Mouse (Mus musculus) kidney, postnatal 25 days (tissue): Measurements from ENCODE around the gene Mrpl39.

Experiments used
- DNase-seq, 2 experiments: peaks; one replicate each; pipeline ENCODE4 v3.0.0; 2021; ENCODE audit warnings: mixed read lengths in 2 of 2

The Mrpl39 gene

GRCm38 (mm10) chr16:84735166-84736105, at the start of gene Mrpl39:
Gene Mrpl39 (minus strand): TSS chr16:84735742.
- DNase-seq, result peak; percentile 96 to 97

GRCm38 (mm10) chr16:84784966-84785365, 49.4 kb upstream of the Mrpl39 start:
- DNase-seq, result no peak

GRCm38 (mm10) chr16:84783279-84783678, 47.7 kb upstream of the Mrpl39 start:
- DNase-seq, result no peak

- DNase-seq, result no peak
Observed at GRCm38 (mm10) chr16:84779718-84780117, 44.2 kb upstream of the Mrpl39 start.

GRCm38 (mm10) chr16:84778861-84779630, 43.5 kb upstream of the Mrpl39 start:
- DNase-seq, result no peak

GRCm38 (mm10) chr16:84778431-84778830, 42.9 kb upstream of the Mrpl39 start:
- no peak for DNase-seq

- no peak for DNase-seq
Observed at GRCm38 (mm10) chr16:84776089-84776784, 40.7 kb upstream of the Mrpl39 start.

GRCm38 (mm10) chr16:84775356-84775755, 39.8 kb upstream of the Mrpl39 start:
- DNase-seq, result no peak

GRCm38 (mm10) chr16:84774761-84775231, 39.3 kb upstream of the Mrpl39 start:
- DNase-seq, result peak; percentile 35

- peak; percentile 57 to 80 for DNase-seq
Observed at GRCm38 (mm10) chr16:84774003-84774703, 38.6 kb upstream of the Mrpl39 start, which contains the start of gene Jam2. Gene Jam2 (plus strand): TSS chr16:84774123.

GRCm38 (mm10) chr16:84773268-84773861, 37.8 kb upstream of the Mrpl39 start:
- DNase-seq, result no peak

GRCm38 (mm10) chr16:84772496-84773267, 37.1 kb upstream of the Mrpl39 start:
- DNase-seq, result no peak

- no peak for DNase-seq
Observed at GRCm38 (mm10) chr16:84771461-84771860, 35.9 kb upstream of the Mrpl39 start.

- no peak for DNase-seq
Observed at GRCm38 (mm10) chr16:84770891-84771290, 35.3 kb upstream of the Mrpl39 start.

- no peak for DNase-seq
Observed at GRCm38 (mm10) chr16:84769619-84770464, 34.3 kb upstream of the Mrpl39 start.

- DNase-seq, result no peak
Observed at GRCm38 (mm10) chr16:84769182-84769581, 33.6 kb upstream of the Mrpl39 start.

GRCm38 (mm10) chr16:84767956-84768355, 32.4 kb upstream of the Mrpl39 start:
- DNase-seq, result no peak

- DNase-seq, result no peak
Observed at GRCm38 (mm10) chr16:84745721-84746306, 10.3 kb upstream of the Mrpl39 start.

GRCm38 (mm10) chr16:84744703-84745490, 9.4 kb upstream of the Mrpl39 start:
- DNase-seq, result no peak
